Mouse (Mus musculus) embryonic facial prominence, embryonic 15.5 days (tissue): ENCODE results near the gene Ptpn6. TPM values are rescaled to one million over a fixed set of nuclear protein-coding genes. Genes with fewer than 3 reads are reported as not detected.

ENCODE experiments used
- ATAC-seq: fragments of 200-750 bp; cut with Nextera tagmentation; 2 replicates; pipeline ENCODE4 v1.8.0; 2017; ENCODE audit warnings: low read depth, moderate TSS enrichment; ENCODE audit not compliant: insufficient number of reproducible peaks, low FRiP score, low TSS enrichment
- H3K27ac ChIP-seq: fragments of 300-500 bp; sonication (generic); replicated peaks from 2 replicates; pipeline ENCODE4 v1.5.1; 2015; ENCODE audit warnings: mild to moderate bottlenecking, inconsistent platforms
- H3K27me3 ChIP-seq: fragments of 300-500 bp; sonication (generic); 2 replicates; pipeline ENCODE4 v1.6.1; 2015; ENCODE audit warnings: inconsistent platforms
- H3K36me3 ChIP-seq: fragments of 300-500 bp; sonication (generic); 2 replicates; pipeline ENCODE4 v1.6.1; 2015; ENCODE audit warnings: mild to moderate bottlenecking, inconsistent platforms
- H3K4me1 ChIP-seq: fragments of 300-500 bp; sonication (generic); 2 replicates; pipeline ENCODE4 v1.6.1; 2015; ENCODE audit warnings: inconsistent platforms
- H3K4me2 ChIP-seq: fragments of 300-500 bp; sonication (generic); replicated peaks from 2 replicates; pipeline ENCODE4 v1.6.1; 2015; ENCODE audit warnings: mild to moderate bottlenecking, inconsistent platforms
- H3K4me3 ChIP-seq: fragments of 300-500 bp; sonication (generic); replicated peaks from 2 replicates; pipeline ENCODE4 v1.5.1; 2015; ENCODE audit warnings: mild to moderate bottlenecking, inconsistent platforms
- H3K9ac ChIP-seq: fragments of 300-500 bp; sonication (generic); 2 replicates; pipeline ENCODE4 v1.6.1; 2015; ENCODE audit warnings: inconsistent platforms
- H3K9me3 ChIP-seq: fragments of 300-500 bp; sonication (generic); replicated peaks from 2 replicates; pipeline ENCODE4 v1.6.1; 2016; ENCODE audit warnings: inconsistent platforms
- WGBS: fragments of 180-500 bp; shearing (Covaris S2); methylation state at CpG from one replicate; pipeline ENCODE4 v1.1.7; 2015; 5-methylcytosine and 5-hydroxymethylcytosine counted together
- microRNA counts: library from miRNA; unstranded; fragments of <30 nt; microRNA quantifications from one replicate; lab custom pipeline; 2016
- microRNA-seq: library from miRNA; unstranded; fragments of <30 nt; microRNA quantifications from one replicate; pipeline ENCODE4, GENCODE M21; 2016; ENCODE audit warnings: borderline number of aligned reads
- polyA plus RNA-seq: library from polyadenylated mRNA; unstranded; fragments of >200 nt; fragmentation: Nextera tagmentation; extraction: Ambion mirVana; gene quantifications from 2 replicates; pipeline ENCODE4 v1.2.1, GENCODE M21; 2015

Gene Ptpn6
- polyA plus RNA-seq, 1 experiment from 2014 or later, result 19.9 TPM

DNA sequence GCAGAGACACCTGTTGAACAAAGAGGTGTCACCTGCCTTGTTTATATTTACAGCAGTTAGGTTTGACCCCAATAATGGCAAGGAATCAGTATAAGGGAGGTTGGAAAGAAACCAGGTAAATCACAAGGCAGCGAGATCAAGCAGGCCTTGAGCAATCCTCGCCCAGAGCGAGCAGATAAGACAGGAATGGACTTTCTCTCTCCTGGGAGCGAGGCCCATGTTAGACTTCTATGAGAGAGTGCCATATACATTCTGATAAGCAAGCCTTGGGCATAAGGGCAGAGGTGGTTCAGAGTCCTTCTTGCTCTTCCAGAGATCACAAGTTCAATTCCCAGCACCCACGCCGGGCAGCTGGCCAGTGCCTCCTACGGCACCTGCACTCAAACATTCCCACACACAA, 59.7 kb downstream of the Ptpn6 start:
- no peak overlapping the region for H3K9ac ChIP-seq
- WGBS, result 93% methylated on average over 7 of the region's 7 CpGs
- H3K4me1 ChIP-seq, result 0 out of 2 replicates have a peak, but pooled peaks cover 5% of the 10 kb centered on the region
- no peak for ATAC-seq
- H3K27me3 ChIP-seq, result no peaks in the 10 kb centered on the region
- H3K27ac ChIP-seq, result no peak overlapping the region
- H3K4me2 ChIP-seq, result no peak overlapping the region
- no peaks in the 10 kb centered on the region for H3K9me3 ChIP-seq
- no peak overlapping the region for H3K4me3 ChIP-seq
- H3K36me3 ChIP-seq, result peaks cover 4% of the 10 kb centered on the region; the same call in 1 of the 2 replicates

DNA sequence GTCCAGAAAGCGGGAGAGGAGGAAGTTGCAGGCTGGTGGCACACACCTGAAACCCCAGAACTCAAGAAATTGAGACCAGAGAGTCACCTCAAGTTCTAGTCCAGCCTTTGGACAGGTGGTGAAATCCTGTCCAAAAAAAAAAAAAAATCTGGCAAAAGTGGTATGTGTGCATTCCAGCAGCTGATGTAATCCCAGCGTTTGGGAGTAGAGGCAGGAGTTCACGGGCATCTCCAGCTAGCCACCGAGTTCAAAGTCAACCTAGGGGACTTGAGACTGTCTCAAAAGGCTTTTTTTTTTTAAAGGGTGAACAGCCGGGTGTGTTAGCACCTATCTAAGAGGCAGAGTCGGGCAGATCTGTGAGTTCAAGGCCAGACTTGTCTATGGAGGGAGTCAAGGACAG, 62.3 kb downstream of the Ptpn6 start:
- Histone ChIP-seq H3K4me2 (no peak overlapping the region), H3K27ac (no peak overlapping the region), H3K4me3 (no peak overlapping the region), H3K9ac (no peak overlapping the region), H3K36me3 (peaks cover 4% of the 10 kb centered on the region; the same call in 1 of the 2 replicates), H3K9me3 (no peaks in the 10 kb centered on the region), H3K4me1 (0 out of 2 replicates have a peak, but pooled peaks cover 9% of the 10 kb centered on the region), H3K27me3 (no peaks in the 10 kb centered on the region)
- no peak for ATAC-seq
- WGBS, result 86% methylated on average over 6 of the region's 6 CpGs

DNA sequence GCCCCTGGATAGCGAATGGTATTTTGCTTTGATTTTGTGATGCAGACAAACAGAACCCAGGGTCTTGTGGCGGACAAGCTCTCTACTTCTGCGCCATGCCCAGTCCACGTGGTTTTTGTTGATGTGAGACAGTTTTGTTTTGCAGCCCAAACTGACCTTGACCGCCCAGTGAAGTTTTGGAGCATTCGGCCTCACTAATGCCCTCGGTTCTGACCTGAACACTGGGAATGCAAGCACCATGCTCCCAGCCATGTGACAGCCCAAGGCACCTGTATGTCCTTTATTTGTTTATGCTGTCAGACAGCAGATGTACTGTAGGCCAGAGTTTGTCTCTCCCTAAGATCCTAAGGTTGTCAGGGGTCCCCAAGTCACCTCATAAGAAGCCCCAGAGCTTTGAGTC, 63.9 kb downstream of the Ptpn6 start:
- 97% methylated on average over 7 of the region's 7 CpGs for WGBS
- H3K4me1 ChIP-seq, result 0 out of 2 replicates have a peak, but pooled peaks cover 9% of the 10 kb centered on the region

DNA sequence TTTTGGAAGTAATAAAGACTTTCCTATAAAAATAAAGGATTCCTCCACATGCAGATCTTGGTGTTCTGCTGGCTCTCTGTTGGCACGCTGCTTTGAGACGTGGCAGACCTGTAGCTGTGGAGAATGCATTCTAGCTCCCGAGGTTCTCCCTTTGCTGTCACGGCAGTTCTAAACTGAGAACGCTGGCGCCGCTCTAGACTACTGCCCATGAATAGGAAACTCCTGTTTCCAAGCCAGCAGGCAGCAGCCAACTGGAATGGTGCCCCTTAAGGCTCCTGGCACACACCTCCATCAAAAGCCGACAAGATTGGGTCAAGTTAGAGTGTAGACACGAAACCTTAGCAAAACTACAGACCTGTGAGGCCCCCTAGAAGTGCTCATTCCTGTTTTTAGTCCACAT, 64.9 kb downstream of the Ptpn6 start:
- Histone ChIP-seq H3K9ac (no peak overlapping the region), H3K27me3 (no peaks in the 10 kb centered on the region), H3K4me1 (0 out of 2 replicates have a peak, but pooled peaks cover 9% of the 10 kb centered on the region), H3K4me2 (no peak overlapping the region), H3K9me3 (no peaks in the 10 kb centered on the region), H3K27ac (no peak overlapping the region), H3K4me3 (no peak overlapping the region), H3K36me3 (peaks cover 4% of the 10 kb centered on the region; the same call in 1 of the 2 replicates)
- WGBS, result 83% methylated on average over 9 of the region's 9 CpGs
- ATAC-seq, result no peak

More for the DNA sequence above, 63.9 kb downstream of the Ptpn6 start:
- Histone ChIP-seq H3K27ac (no peak overlapping the region), H3K4me2 (no peak overlapping the region), H3K9ac (no peak overlapping the region), H3K9me3 (no peaks in the 10 kb centered on the region), H3K27me3 (no peaks in the 10 kb centered on the region), H3K4me3 (no peak overlapping the region), H3K36me3 (peaks cover 4% of the 10 kb centered on the region; the same call in 1 of the 2 replicates)
- ATAC-seq, result no peak

DNA sequence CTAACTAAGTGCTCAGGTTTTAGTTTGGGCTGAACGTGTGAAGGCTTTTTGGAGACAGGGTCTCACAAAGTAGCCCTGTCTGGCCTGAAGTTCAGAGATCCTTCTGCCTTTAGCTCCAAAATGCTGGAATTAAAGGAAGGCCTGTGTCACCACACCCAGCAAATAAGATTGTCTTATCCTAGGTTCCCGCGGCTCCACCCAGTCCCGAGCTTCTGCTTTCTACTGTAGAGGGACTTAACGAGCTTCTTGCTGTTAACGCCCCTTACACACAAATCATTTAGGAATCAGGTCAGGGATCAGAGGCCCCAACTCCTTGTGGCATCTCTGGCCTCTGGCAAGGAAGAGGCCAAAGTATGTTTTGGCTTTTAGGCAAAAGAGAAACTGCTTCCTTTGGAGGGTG, 66.4 kb downstream of the Ptpn6 start:
- Histone ChIP-seq H3K27me3 (no peaks in the 10 kb centered on the region), H3K9me3 (no peaks in the 10 kb centered on the region), H3K36me3 (peaks cover 4% of the 10 kb centered on the region; the same call in 1 of the 2 replicates), H3K4me3 (no peak overlapping the region), H3K27ac (no peak overlapping the region), H3K9ac (no peak overlapping the region), H3K4me2 (no peak overlapping the region), H3K4me1 (0 out of 2 replicates have a peak, but pooled peaks cover 9% of the 10 kb centered on the region)
- 54% methylated on average over 6 of the region's 6 CpGs for WGBS
- ATAC-seq, result no peak

MicroRNA genes within 50 kb of the gene (microRNA counts, 519-probe panel; counts per million panel counts)
- microRNA mmu-miR-141 (lab: Ali Mortazavi, UCI) (3,287 counts per million, percentile 79 among the panel's probes with 10 or more counts), microRNA mmu-miR-200c (lab: Ali Mortazavi, UCI) (3,782 counts per million, percentile 88 among the panel's probes with 10 or more counts)

Small RNAs within 50 kb of the gene (microRNA-seq; reads per million reads assigned to microRNA genes)
- 1,593 reads per million, percentile 81 among the genes with 10 or more reads in this experiment for gene Mir141
- 11,995 reads per million, percentile 95 among the genes with 10 or more reads in this experiment for gene Mir200c

Other genes starting within 250 kb of the Ptpn6 start
- 0.47 and 0.67 TPM in 2 replicates for gene C1rl, start 245.6 kb downstream of the Ptpn6 start, polyA plus RNA-seq
- 5.1 and 6.1 TPM in 2 replicates for gene C1ra, start 226.3 kb downstream of the Ptpn6 start, polyA plus RNA-seq
- gene C1s1, start 196.4 kb downstream of the Ptpn6 start, polyA plus RNA-seq, result 5.7 and 9.0 TPM in 2 replicates
- gene C1rb, start 168.4 kb downstream of the Ptpn6 start, polyA plus RNA-seq, result not detected in 2 replicates
- 0.14 and 0.21 TPM in 2 replicates for gene C1s2, start 102.6 kb downstream of the Ptpn6 start, polyA plus RNA-seq
- gene Lpcat3, start 75.7 kb downstream of the Ptpn6 start, polyA plus RNA-seq, result 56.0 and 56.1 TPM in 2 replicates
- 171 and 186 TPM in 2 replicates for gene Emg1, start 26.5 kb downstream of the Ptpn6 start, polyA plus RNA-seq
- gene Phb2, start 26.4 kb downstream of the Ptpn6 start, polyA plus RNA-seq, result 301 and 317 TPM in 2 replicates
- 416 TPM in 2 replicates for gene Grcc10, start 2.7 kb upstream of the Ptpn6 start, polyA plus RNA-seq
- not detected in 2 replicates for gene Gm45234, start 17.3 kb upstream of the Ptpn6 start, polyA plus RNA-seq
- 20.1 and 21.0 TPM in 2 replicates for gene Atn1, start 17.8 kb upstream of the Ptpn6 start, polyA plus RNA-seq
- gene Eno2, start 31.0 kb upstream of the Ptpn6 start, polyA plus RNA-seq, result 11.8 and 12.7 TPM in 2 replicates
- 26.7 and 47.5 TPM in 2 replicates for gene Lrrc23, start 41.0 kb upstream of the Ptpn6 start, polyA plus RNA-seq
- 16.4 and 17.5 TPM in 2 replicates for gene Spsb2, start 69.9 kb upstream of the Ptpn6 start, polyA plus RNA-seq
- gene Tpi1, start 75.6 kb upstream of the Ptpn6 start, polyA plus RNA-seq, result 779 and 809 TPM in 2 replicates
- gene Usp5, start 90.8 kb upstream of the Ptpn6 start, polyA plus RNA-seq, result 140 and 141 TPM in 2 replicates
- gene Cdca3, start 90.8 kb upstream of the Ptpn6 start, polyA plus RNA-seq, result 128 and 138 TPM in 2 replicates
- 2.0 and 2.1 TPM in 2 replicates for gene Gnb3, start 101.6 kb upstream of the Ptpn6 start, polyA plus RNA-seq
- gene P3h3, start 119.0 kb upstream of the Ptpn6 start, polyA plus RNA-seq, result 55.9 and 57.6 TPM in 2 replicates
- gene Gpr162, start 125.3 kb upstream of the Ptpn6 start, polyA plus RNA-seq, result 2.6 and 3.4 TPM in 2 replicates
- gene Cd4, start 149.5 kb upstream of the Ptpn6 start, polyA plus RNA-seq, result 0.36 and 0.60 TPM in 2 replicates
- 2.8 and 4.0 TPM in 2 replicates for gene Lag3, start 173.0 kb upstream of the Ptpn6 start, polyA plus RNA-seq
- gene Ptms, start 181.4 kb upstream of the Ptpn6 start, polyA plus RNA-seq, result 355 and 368 TPM in 2 replicates
- gene Mlf2, start 192.7 kb upstream of the Ptpn6 start, polyA plus RNA-seq, result 373 and 388 TPM in 2 replicates
- gene Cops7a, start 226.8 kb upstream of the Ptpn6 start, polyA plus RNA-seq, result 144 and 150 TPM in 2 replicates